Mouse (Mus musculus) T-helper 17 cell (primary cell): ENCODE measurements at regions not wholly inside any gene's neighbourhood (a gene's known extent, or its start where the extent isn't known, plus 50 kb on each side); places are given as distances from the start of the nearest gene placed in this dataset.

Source experiments
- in situ Hi-C, 2 experiments: fragments of 300-600 bp; cut with MboI, MseI; formaldehyde crosslinking; loops; 1 replicate in 1 of 2; 2 replicates in 1 of 2; pipeline ENCODE4 v1.15.1; 2025; ENCODE audit warnings: high pct_unique_total_duplicates in 2 of 2

DNA sequence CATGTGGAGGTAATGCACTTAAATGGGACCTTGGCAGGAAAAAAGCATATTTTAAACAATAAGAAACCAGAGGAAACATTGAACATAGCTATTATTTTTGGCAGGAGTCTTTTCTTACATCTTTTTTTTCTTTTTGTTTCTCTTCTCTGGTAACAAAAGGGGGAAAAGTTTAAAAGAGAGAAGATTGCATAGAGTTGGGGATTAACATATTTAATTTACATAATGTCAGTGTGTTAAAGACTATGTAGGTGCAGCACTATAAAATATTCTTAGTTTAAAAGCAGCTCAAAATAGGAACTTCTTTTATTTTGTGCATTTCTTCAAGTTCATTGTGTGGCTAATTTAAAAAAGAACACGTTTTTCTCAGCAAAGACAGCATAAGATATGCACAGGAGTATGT is 1087.5 kb downstream of the Cdh11 start:
- in situ Hi-C loops, result loop anchor here in 1 of 2 experiments (25.0 kb wide), 1 partner anchor 1361 kb away; no protein-coding TSS in a partner anchor

DNA sequence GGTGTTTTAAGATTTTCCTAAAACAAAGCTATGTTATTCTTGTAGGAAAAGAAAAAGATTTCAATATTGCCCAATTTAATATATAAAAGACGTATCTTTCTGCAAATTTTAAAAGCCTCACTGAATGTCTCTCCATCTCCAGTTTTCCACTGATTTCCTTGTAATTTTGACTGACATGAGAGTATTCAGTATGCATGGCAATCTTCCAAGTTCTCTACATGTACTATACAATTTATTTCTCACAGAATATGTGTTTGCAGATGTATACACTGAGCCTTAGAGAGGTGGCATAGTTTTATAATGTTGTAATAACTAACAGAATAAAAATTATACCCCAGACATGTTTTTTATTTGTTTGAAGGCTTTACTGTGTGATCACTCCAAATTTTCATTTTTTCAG is 1094.5 kb downstream of the Cdh11 start:
- in situ Hi-C loops, result loop anchor here in 1 of 2 experiments (25.0 kb wide), 1 partner anchor 1354 kb away; no protein-coding TSS in a partner anchor

DNA sequence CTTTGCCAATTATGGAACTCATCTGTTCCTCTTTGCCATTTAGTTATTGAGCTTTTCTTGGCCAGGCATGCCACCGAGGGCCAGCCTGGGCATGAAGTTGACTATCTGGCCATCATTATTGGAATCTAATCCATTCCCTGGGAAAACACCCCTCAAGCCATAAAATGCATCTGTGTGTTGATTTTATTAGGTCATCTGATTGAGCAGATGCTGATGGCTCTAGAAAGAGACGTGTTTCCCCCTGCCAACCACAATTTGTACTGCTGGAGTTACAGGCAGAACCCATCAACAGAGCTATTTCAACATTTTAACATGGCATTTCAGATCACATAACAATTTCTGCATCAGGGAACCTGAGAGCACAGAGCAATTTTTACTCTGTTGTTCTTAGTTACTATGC is 1116.5 kb downstream of the Cdh11 start:
- in situ Hi-C loops, result no loop called here

DNA sequence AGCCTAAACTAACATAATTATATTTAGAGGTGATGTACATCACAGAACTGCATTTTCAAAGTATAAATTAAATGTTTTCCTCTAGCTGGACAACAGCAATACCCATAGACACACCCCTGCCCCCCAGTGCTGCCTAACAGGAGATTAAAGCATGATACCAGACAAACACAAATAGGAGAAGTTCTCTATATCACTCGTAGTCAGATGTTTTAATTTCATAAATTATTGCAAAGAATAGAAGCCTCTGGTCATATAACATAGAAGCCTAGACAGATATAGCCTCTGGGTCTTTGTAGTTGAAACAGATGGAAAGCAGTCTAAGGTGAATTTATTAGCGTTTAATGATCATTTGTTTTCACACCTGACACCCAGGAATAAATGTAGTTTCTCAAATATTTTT is 1122.6 kb downstream of the Cdh11 start:
- in situ Hi-C loops, result no loop called here

DNA sequence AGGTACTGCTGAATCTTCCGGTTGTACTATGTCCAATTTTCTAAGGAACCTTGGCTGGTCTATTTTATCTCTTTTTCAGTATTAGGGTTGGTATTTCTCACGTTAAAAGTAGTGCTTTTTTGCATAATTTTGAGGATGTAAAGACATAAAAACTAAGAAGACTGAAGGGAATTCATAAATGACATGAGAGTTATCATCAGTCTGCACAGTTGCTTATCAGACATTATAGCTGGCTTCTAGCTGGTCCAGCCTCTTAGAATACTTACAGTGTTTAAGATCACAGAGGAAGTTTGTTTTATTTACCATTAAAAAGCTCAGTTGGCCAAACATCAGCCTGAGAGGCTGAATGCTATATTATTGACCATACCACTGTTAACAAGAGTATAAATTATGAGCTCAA is 1130.2 kb downstream of the Cdh11 start:
- in situ Hi-C loops, result loop anchor here in 1 of 2 experiments (10.0 kb wide), 1 partner anchor 1020 kb away; no protein-coding TSS in a partner anchor

DNA sequence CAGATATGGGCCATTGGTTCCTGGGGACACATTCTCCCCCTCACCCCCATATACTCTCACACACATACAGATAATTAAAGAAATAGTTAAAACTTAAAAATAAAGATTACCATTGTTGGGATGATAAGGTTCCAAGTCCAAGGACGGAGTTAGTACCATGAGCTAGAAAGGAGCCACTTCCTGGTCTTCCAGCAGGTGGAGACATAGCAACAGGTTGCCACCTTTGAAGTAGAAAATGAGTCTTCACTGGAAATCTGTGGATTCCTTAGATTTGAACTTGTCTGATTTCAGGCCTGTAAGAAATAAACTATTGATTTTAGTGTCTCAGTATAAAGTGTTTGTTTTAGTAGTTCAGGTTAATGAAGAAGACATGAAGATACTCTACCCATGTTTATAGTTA is 1156.6 kb downstream of the Cdh11 start:
- in situ Hi-C loops, result no loop called here

DNA sequence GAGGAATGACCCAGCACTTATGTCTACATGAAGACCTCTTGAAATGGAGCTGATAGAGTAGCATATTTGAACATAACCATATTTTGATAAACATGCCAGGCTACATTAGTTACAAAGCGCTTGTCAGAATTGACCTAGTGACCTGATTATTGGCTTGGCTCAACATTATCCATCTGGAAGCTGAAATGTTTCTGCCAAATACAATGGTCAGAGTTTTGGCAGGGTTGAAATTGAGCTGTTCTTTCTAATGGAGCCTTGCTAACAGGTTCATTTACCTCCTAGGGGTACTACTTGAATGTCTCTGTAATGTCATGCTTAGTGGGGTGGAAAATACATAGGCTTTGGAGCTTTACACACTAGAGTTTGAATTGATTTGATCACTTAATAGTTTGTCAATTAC is 1163.5 kb downstream of the Cdh11 start:
- in situ Hi-C loops, result no loop called here

DNA sequence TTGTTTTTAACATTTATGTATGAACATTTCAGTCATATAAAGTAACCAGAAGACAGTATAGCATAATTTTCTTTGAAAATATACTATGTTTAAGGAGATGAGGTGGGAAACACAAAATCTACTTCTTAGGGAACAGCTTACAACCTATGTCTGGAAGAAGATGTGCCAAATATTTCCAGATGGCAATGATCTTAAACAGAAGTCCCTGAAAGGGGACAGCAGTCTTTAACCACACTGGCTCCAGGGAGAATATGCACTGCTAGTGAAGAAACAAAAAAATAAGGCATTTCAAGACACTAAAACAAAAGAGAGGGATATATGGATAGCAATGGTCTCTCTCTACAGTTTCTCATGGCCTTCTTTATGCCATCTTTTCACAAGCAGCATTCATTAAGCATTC is 1194.3 kb downstream of the Cdh11 start:
- in situ Hi-C loops, result no loop called here

DNA sequence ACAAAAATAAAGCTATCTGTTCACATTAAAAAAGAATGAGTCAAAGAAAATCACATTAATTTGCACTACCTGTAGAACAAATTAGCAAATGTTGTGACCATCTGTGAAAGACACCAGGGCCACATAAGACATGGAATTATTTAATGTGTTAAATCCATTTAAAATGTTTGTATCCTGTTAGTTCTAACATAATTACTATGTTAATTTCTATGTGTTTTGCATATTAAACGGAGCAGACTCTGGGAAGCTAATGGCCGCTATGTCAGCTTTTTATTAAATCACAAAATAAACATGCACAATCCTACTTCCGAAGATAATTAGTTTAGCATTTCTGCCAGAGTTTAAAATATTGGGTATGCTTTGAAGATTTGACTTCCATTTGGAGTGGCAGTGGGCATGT is 1194.8 kb downstream of the Cdh11 start:
- in situ Hi-C loops, result no loop called here

DNA sequence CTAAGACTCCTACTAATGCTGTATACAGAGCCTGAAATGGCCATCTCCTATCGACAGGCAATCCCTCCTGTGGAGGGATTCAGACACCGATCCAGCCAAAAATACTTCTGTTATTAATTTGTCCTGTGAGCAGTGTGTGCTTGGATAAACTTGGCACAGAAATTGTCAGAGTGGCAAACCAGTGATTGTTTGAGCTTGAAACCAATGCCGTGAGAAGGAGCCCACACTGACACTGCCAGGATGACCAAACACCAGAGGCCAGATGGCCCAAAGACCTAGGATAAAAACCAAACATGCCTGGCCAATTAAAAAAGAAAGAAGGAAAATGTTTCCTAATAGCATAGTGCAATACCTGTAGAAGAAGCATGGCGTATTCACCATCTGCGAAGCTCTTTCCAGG is 1221.0 kb downstream of the Cdh11 start:
- in situ Hi-C loops, result no loop called here

DNA sequence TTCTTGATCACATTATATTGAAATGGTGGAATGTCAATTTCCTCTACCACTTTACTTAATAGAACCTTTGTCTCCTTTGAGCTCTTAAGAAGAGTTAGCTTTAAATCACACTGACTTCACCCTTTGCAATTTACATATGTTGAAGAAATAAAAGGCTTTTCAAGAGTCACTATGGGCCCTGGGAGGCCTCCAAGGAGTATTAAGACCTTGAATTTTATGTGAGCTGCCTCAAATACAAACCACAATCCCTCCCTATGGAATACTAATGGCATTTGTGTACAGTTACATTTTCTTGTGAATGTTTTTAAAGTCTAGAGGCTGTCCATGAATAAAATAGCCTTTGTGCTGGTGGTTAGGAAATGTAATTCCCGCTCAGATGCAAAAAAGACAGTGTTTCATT is 1262.7 kb downstream of the Cdh11 start:
- in situ Hi-C loops, result no loop called here

DNA sequence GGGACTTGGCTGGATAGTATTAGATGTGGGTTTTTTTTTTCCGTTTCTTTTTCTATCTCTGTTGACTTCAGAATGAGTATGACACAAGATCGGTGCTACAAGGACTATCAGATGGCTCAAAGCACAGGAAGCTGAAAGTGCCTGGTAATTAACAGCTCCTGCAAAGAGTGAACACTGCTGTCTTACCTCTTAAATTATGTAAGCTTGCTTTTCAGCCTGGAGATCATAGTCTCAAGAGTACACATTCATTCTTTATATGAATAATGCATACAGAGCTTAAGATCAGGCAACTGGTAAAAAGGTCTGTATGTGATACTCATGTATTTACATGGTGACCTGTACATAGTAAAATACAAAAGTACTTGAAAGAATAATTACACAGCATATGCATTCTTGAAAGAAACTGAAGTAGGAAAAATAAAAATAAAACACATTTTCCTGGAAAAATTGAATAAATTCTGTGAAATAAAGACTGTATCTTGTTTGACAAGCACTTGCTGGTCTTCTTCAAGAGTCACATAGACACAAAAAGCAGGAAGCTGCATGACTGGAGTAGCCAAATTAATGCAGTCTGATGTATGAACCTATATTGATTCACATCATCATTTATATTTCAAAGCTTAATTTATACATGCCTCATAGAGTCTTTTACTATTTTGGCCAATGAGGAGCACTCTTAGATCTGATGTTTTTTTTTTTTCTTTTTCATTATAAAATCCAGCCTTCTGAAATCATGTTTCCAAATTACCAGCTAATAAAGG is 1306.7 kb downstream of the Cdh11 start:
- in situ Hi-C loops, result no loop called here

DNA sequence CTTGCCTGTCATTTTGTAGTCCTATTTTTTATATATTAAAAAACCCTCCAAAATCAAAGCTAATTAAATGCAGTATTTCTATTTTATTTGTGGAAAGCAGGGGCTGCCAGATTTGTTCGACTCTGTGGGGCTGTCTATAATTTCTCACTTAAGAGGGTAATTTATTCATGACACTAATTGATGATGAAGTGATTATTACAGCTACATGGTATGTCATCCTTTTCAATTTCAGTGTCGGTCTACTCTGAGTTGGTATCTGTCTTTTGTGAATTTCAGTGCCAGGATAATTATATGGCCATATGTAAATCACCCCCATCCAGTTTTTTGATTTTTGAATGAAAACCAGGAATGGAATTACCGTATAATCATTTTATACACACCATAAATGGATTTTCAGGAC is 1319.1 kb downstream of the Cdh11 start:
- in situ Hi-C loops, result no loop called here

DNA sequence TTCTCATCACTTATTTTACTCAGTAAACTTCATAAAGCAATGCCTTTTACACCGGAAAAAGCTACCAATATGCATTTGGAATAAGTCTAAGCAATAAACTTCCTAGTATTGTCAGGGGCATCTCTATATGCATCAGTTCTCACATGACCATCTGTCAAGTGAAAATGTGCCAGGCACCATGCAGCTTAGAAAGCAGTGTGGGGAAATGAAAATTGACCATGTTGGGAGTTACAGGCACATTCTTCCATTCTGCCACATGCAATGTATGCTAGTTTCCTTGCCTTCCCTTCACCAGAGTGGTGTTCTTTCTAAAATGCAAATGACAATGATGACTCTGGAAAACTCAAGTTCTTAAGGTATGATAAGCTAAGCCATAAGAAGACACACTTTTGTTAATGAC is 1322.9 kb downstream of the Cdh11 start:
- in situ Hi-C loops, result no loop called here

DNA sequence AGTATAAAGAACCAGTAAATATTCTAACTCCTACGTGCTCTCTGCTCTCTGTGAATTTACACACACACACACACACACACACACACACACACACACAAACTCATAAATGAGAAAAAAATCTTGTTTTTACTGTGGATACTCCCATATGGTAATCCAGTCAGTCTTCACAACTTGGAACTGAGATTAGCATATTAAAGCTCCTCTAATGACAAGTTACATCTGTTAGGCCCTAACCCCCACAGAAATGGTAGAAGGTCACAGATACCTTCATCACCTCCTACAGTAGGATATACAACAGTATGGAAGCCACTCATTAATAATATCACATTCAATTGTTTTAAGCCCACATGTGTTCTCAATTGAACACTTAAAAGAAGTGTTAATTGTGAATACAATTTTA is 1340.7 kb downstream of the Cdh11 start:
- in situ Hi-C loops, result no loop called here

DNA sequence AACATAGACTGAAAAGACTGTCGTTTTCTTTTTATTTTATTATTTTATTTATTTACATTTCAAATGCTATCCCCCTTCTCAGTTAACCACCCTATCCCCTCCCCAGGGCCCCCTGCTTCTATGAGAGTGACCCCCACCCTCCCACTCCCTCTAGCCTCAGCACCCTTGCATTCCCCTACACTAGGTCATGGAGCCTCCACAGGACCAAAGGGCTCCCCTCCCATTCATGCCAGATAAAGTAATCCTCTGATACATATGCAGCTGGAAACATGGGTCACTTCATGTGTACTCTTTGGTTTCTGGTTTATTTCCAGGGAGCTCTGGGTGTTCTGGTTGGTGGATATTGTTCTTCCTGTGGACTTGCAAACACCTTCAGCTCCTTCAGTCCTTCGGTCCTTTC is 1342.9 kb downstream of the Cdh11 start:
- in situ Hi-C loops, result no loop called here

DNA sequence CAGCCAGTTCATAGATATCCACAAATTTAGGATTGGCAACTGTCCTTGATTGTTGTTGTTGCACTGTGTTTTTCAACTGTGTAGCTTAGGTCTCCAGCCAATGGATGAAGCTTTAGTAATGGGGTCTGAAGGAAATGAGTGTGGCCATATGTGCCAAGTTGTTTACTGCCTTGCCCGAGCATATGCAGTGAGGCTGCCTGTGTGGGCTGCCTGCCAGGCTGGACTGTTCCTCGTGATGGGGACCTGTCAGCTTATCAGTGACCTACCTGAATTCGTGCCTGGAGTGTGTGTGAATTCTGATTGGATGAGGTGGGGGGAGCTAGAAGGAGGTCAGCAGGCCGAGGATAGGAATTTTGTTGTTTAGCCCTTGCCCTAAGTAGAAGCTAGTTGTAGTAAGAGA is 1349.8 kb downstream of the Cdh11 start:
- in situ Hi-C loops, result no loop called here
